In genomic region chr13:54331825-54332675, GRCm38 (mm10) we compare ENCODE assay signal across 7 mouse cellular contexts. TPM values are rescaled to one million over a fixed set of nuclear protein-coding genes. Genes with fewer than 3 reads are reported as not detected.
DNase-seq lines count a peak whose midpoint lies in the region; ATAC-seq and TF ChIP-seq lines count a peak whose summit lies in the region.

No protein-coding gene starts in this region.

- no peak overlapping the region; the same call in 1 of the 2 replicates for H3K9ac ChIP-seq in forebrain, embryonic 11.5 days (ENCODE audit: low read length)
- no peak overlapping the region for H3K9ac ChIP-seq in heart, postnatal 0 days (replicated peaks; ENCODE audit: low read depth, low read length)

- no peak for TF ChIP-seq POLR2A in cortical plate, adult 2 months (IDR thresholded peaks at IDR 0.05; ENCODE audit: extremely low read depth, insufficient read depth, low read length)
- no peak for TF ChIP-seq POLR2A in small intestine, adult 2 months (IDR thresholded peaks at IDR 0.05; ENCODE audit: low read depth, low read length)

- WGBS in forebrain, embryonic 11.5 days: 67% methylated on average over 22 of the region's 22 CpGs
- 56% methylated on average over 22 of the region's 22 CpGs for WGBS in heart, postnatal 0 days
- WGBS in small intestine, adult 2 months: 77% methylated on average over 22 of the region's 22 CpGs

- no peaks in the 10 kb centered on the region for H3K9me3 ChIP-seq in forebrain, embryonic 11.5 days (ENCODE audit: control insufficient read depth, low read length)
- no peaks in the 10 kb centered on the region for H3K9me3 ChIP-seq in heart, postnatal 0 days (replicated peaks; ENCODE audit: control insufficient read depth, low read length)

- ATAC-seq in forebrain, embryonic 11.5 days (replicated peaks; ENCODE audit: low FRiP score): 0 out of 2 replicates have a peak, but pooled peaks have one; percentile 22
- peak; percentile 81 for ATAC-seq in heart, postnatal 0 days (ENCODE audit: insufficient read depth, low read depth)

- no peak overlapping the region for H3K4me3 ChIP-seq in cortical plate, adult 2 months (ENCODE audit: insufficient read depth, low read length)
- no peak overlapping the region for H3K4me3 ChIP-seq in forebrain, embryonic 11.5 days (ENCODE audit: low read depth, low read length)
- no peak overlapping the region for H3K4me3 ChIP-seq in heart, postnatal 0 days (ENCODE audit: low read depth, low read length)
- H3K4me3 ChIP-seq in small intestine, adult 2 months (ENCODE audit: low read depth, low read length): no peak overlapping the region

- H3K4me2 ChIP-seq in forebrain, embryonic 11.5 days (ENCODE audit: low read depth, low read length, severe bottlenecking): no peak overlapping the region
- no peak overlapping the region for H3K4me2 ChIP-seq in heart, postnatal 0 days (ENCODE audit: low read depth, low read length)

- no peak for TF ChIP-seq EP300 in heart, postnatal 0 days (IDR thresholded peaks at IDR 0.05; ENCODE audit: low read depth)

- TF ChIP-seq CTCF in cortical plate, adult 2 months (IDR thresholded peaks at IDR 0.05; ENCODE audit: extremely low read depth, insufficient read depth, low read length): no peak
- no peak for TF ChIP-seq CTCF in heart, postnatal 0 days (IDR thresholded peaks at IDR 0.05; ENCODE audit: low read depth)
- TF ChIP-seq CTCF in small intestine, adult 2 months (IDR thresholded peaks at IDR 0.05; ENCODE audit: extremely low read depth, insufficient read length, insufficient replicate concordance, low read depth, low read length): no peak

- no peaks in the 10 kb centered on the region for H3K27me3 ChIP-seq in forebrain, embryonic 11.5 days (ENCODE audit: control insufficient read depth, insufficient read depth, low read length)
- H3K27me3 ChIP-seq in heart, postnatal 0 days (ENCODE audit: control insufficient read depth, insufficient read depth, low read length): no peaks in the 10 kb centered on the region
- H3K27me3 ChIP-seq in small intestine, adult 2 months (ENCODE audit: control insufficient read depth, insufficient read depth, low read length): no peaks in the 10 kb centered on the region

- no peak for DNase-seq in forebrain, embryonic 11.5 days (ENCODE audit: low spot score)
- DNase-seq in heart, postnatal 0 days (ENCODE audit: low spot score): peak; percentile 49
- peak; percentile 76 for DNase-seq in kidney, postnatal 14 days
- peak; percentile 79 for DNase-seq in mesoderm, embryonic 11.5 days (ENCODE audit: low read depth, low spot score)
- no peak for DNase-seq in thymus, adult 18-20 months

- no peaks in the 10 kb centered on the region for H3K36me3 ChIP-seq in forebrain, embryonic 11.5 days (ENCODE audit: control insufficient read depth, insufficient read depth, low read length)
- H3K36me3 ChIP-seq in heart, postnatal 0 days (replicated peaks; ENCODE audit: control insufficient read depth, insufficient read depth, low read length): no peaks in the 10 kb centered on the region
- H3K36me3 ChIP-seq in small intestine, adult 2 months (ENCODE audit: control insufficient read depth, insufficient read depth, low read length): no peaks in the 10 kb centered on the region

- H3K27ac ChIP-seq in cortical plate, adult 2 months (ENCODE audit: insufficient read depth, low read length): peak overlapping the region; percentile 53; the same call in 1 of the 2 replicates
- no peak overlapping the region for H3K27ac ChIP-seq in forebrain, embryonic 11.5 days (ENCODE audit: low read depth, low read length)
- H3K27ac ChIP-seq in heart, postnatal 0 days (ENCODE audit: low read depth): no peak overlapping the region
- peak overlapping the region; percentile 17; the same call in 1 of the 2 replicates for H3K27ac ChIP-seq in small intestine, adult 2 months (ENCODE audit: insufficient read depth, low read depth, low read length)

- peaks cover 18% of the 10 kb centered on the region for H3K4me1 ChIP-seq in cortical plate, adult 2 months (ENCODE audit: control insufficient read depth, insufficient read depth, low read length)
- H3K4me1 ChIP-seq in forebrain, embryonic 11.5 days (replicated peaks; ENCODE audit: control insufficient read depth, insufficient read depth, low read length): peaks cover 27% of the 10 kb centered on the region
- H3K4me1 ChIP-seq in heart, postnatal 0 days (ENCODE audit: control insufficient read depth, insufficient read depth): peaks cover 3% of the 10 kb centered on the region; the same call in 1 of the 2 replicates
- no peaks in the 10 kb centered on the region; the same call in 1 of the 2 replicates for H3K4me1 ChIP-seq in small intestine, adult 2 months (ENCODE audit: control insufficient read depth, insufficient read depth, insufficient read length, low read length)

RNA-seq across cellular contexts. Expression of gene Cplx2, which starts 39.1 kb away (rescaled TPM):
- polyA plus RNA-seq in cortical plate, adult 2 months (2012; rRNA removed): 496 and 516 TPM in 2 replicates
- polyA plus RNA-seq in forebrain, embryonic 11.5 days (2014; fragmentation: Nextera tagmentation; extraction: Ambion mirVana): 11.8 and 13.3 TPM in 2 replicates
- total RNA-seq in heart, postnatal 0 days (2014; rRNA removed; ENCODE audit: low replicate concordance): 6.5 and 7.6 TPM in 2 replicates
- 1.5 and 1.7 TPM in 2 replicates for polyA plus RNA-seq in heart, postnatal 0 days (2015; fragmentation: Nextera tagmentation; extraction: Ambion mirVana)
- polyA plus RNA-seq in small intestine, adult 2 months (2012; rRNA removed): 3.1 and 5.5 TPM in 2 replicates

Comparison
In these comparisons a context has a peak if more than half of its experiments do, and no peak if none do; other contexts are left out.
1. H3K27ac ChIP-seq: peak in cortical plate, adult 2 months (single experiment) and small intestine, adult 2 months (single experiment); none in forebrain, embryonic 11.5 days (single experiment) and heart, postnatal 0 days (single experiment).
2. DNase-seq: peak in heart, postnatal 0 days (single experiment), kidney, postnatal 14 days (single experiment) and mesoderm, embryonic 11.5 days (single experiment); none in forebrain, embryonic 11.5 days (single experiment) and thymus, adult 18-20 months (0 of 2).
3. RNA of gene Cplx2, which starts 39.1 kb away (polyA plus RNA-seq): 496 to 516 TPM in cortical plate, adult 2 months; 11.8 to 13.3 TPM in forebrain, embryonic 11.5 days, 3.1 to 5.5 TPM in small intestine, adult 2 months and 1.5 to 1.7 TPM in heart, postnatal 0 days; every median in the first group is over 10 times any median in the second.